Mouse (Mus musculus): ENCODE measurements around the gene Kera.

The Kera gene

GRCm38 (mm10) chr10:97606579-97606978, at the start of gene Kera:
Kera (plus strand) TSS chr10:97606879.
- DNase-seq (ENCODE audit: low spot score): no peak

- DNase-seq (ENCODE audit: low spot score): no peak
These were observed 41.5 kb upstream of the Kera start, which contains the start of gene Lum for GRCm38 (mm10) chr10:97564957-97565856. Lum (plus strand) TSS chr10:97565128.

- no peak for DNase-seq (ENCODE audit: low spot score)
These were observed 39.1 kb upstream of the Kera start for GRCm38 (mm10) chr10:97567489-97568135.

GRCm38 (mm10) chr10:97582543-97583231, 24.0 kb upstream of the Kera start:
- no peak for DNase-seq (ENCODE audit: low spot score)

GRCm38 (mm10) chr10:97584176-97584575, 22.5 kb upstream of the Kera start:
- DNase-seq (ENCODE audit: low spot score): peak; percentile 5

- DNase-seq (ENCODE audit: low spot score): peak; percentile 28
These were observed 19.5 kb upstream of the Kera start for GRCm38 (mm10) chr10:97587159-97587558.

- DNase-seq (ENCODE audit: low spot score): no peak
These were observed 17.1 kb upstream of the Kera start for GRCm38 (mm10) chr10:97589574-97589973.

- DNase-seq (ENCODE audit: low spot score): no peak
These were observed 15.6 kb upstream of the Kera start for GRCm38 (mm10) chr10:97591036-97591435.

GRCm38 (mm10) chr10:97591685-97592084, 15.0 kb upstream of the Kera start:
- no peak for DNase-seq (ENCODE audit: low spot score)

- DNase-seq (ENCODE audit: low spot score): no peak
These were observed 11.0 kb upstream of the Kera start for GRCm38 (mm10) chr10:97595680-97596079.

GRCm38 (mm10) chr10:97601744-97602143, 4.9 kb upstream of the Kera start:
- DNase-seq (ENCODE audit: low spot score): no peak

- no peak for DNase-seq (ENCODE audit: low spot score)
These were observed 3.4 kb upstream of the Kera start for GRCm38 (mm10) chr10:97603256-97603655.

GRCm38 (mm10) chr10:97622328-97622727, 15.6 kb downstream of the Kera start:
- no peak for DNase-seq (ENCODE audit: low spot score)

- DNase-seq (ENCODE audit: low spot score): no peak
These were observed 17.7 kb downstream of the Kera start for GRCm38 (mm10) chr10:97624381-97624780.

GRCm38 (mm10) chr10:97625116-97625515, 18.4 kb downstream of the Kera start:
- DNase-seq (ENCODE audit: low spot score): no peak

- no peak for DNase-seq (ENCODE audit: low spot score)
These were observed 19.9 kb downstream of the Kera start for GRCm38 (mm10) chr10:97626543-97626942.

- DNase-seq (ENCODE audit: low spot score): no peak
These were observed 24.4 kb downstream of the Kera start for GRCm38 (mm10) chr10:97631061-97631460.

- DNase-seq (ENCODE audit: low spot score): no peak
These were observed 35.2 kb downstream of the Kera start for GRCm38 (mm10) chr10:97641926-97642325.

GRCm38 (mm10) chr10:97643768-97644167, 37.1 kb downstream of the Kera start, which contains the start of gene Epyc:
Epyc (plus strand) TSS chr10:97644068.
- DNase-seq (ENCODE audit: low spot score): no peak

GRCm38 (mm10) chr10:97650334-97650733, 43.7 kb downstream of the Kera start:
- DNase-seq (ENCODE audit: low spot score): no peak

GRCm38 (mm10) chr10:97659489-97659888, 52.8 kb downstream of the Kera start:
- DNase-seq (ENCODE audit: low spot score): no peak
